Mouse (Mus musculus) common myeloid progenitor, adult 5-6 weeks (primary cell): Measurements from ENCODE around the gene Proca1. TPM values are rescaled to one million over a fixed set of nuclear protein-coding genes. Genes with fewer than 3 reads are reported as not detected.
"Not testable (repeated sequence)": the region's sequence is repeated elsewhere in the genome, so short reads cannot be mapped to it uniquely, and the experiment has no call there.

Source experiments
- ATAC-seq: replicated peaks from 2 replicates; pipeline ENCODE4 v1.8.0; 2016; ENCODE audit warnings: low read depth, mild to moderate bottlenecking, moderate TSS enrichment, inconsistent platforms; ENCODE audit not compliant: poor library complexity, severe bottlenecking
- total RNA-seq: library from RNA; stranded (forward); fragments of 200-1000, 187-1606 nt; gene quantifications from 2 replicates; pipeline ENCODE4 v1.2.3, GENCODE M21; 2017

Gene Proca1
- total RNA-seq, 1 experiment from 2014 or later, result 1.8 TPM

DNA sequence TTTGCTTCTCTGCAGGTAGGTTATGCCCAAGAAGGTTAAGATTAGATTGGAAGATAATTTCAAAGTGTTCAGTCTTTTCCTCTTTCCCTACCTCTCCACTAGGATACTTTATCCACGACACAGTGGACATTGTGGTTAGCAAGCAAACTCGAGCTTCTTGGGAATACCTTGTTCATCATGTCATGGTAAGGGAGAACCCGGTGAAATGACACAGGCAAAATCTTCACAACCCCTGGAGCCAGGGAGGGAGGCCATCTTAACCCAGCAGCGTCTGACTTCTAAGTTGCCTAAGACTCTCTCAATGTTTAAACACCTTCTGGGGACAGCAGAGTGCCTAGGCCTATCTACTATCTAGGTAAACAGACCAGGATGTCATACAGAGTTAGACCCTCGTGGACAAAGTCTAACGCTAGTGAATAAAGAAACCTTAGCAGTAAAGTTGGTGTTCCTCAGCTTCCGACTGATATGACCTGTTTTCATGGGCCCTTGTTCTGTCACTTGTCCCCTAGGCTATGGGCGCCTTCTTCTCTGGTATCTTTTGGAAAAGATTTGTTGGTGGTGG lies 13.7 kb upstream of the Proca1 start:
- ATAC-seq, result no peak

DNA sequence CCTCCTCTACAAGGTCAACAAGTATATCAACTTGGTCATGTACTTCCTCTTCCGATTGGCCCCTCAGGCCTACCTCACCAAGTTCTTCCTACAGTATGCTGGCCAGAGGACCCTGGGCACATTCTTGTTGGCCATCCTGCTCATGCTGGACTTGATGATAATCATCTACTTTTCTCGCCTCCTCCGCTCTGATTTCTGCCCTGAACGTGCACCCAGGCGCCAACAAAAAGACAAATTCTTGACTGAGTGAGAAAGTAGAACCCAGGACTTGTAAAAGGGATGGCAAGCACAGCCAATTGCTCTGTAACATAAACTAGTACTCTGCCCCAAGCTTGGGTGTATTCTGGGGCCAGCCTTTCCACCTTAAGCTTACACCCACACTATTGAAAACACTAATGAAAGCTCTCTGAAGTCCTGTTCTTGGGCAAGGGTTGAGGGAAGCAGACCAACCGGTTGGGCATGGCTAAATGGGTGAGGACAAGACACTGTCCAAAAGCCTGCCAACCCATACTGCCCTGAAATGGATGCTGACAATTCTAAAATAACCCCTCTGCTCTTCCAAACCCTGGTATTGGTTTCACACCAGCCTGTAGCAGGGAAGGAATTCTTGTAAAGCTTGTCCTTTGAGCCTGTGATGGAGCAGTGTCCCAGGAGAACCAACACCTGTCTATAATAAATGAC lies 13.0 kb upstream of the Proca1 start:
- ATAC-seq, result no peak

DNA sequence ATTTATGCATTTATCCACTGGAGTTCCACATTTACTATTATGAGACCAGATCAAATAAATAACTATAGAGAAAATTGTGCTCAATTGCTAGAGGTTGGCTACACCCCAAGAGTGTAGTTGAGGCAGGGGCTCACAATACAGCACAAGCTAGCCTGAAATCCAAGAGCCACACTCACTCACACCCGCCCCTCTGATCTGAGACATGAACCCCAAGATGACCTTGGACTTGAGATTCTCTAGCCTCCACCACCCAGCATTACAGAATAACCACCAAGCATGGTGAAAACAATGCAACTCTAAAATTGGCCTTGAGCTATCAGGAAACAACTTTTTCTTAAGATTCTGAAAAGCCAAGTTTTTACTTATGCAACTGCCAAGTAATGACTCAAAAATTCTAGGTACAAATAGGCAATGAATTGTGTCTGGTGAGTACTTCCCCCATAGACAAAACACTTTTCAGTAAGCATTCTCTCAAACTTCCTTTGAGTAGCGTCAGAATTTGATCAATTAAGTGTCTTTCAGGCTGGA lies 11.3 kb upstream of the Proca1 start:
- no peak for ATAC-seq

DNA sequence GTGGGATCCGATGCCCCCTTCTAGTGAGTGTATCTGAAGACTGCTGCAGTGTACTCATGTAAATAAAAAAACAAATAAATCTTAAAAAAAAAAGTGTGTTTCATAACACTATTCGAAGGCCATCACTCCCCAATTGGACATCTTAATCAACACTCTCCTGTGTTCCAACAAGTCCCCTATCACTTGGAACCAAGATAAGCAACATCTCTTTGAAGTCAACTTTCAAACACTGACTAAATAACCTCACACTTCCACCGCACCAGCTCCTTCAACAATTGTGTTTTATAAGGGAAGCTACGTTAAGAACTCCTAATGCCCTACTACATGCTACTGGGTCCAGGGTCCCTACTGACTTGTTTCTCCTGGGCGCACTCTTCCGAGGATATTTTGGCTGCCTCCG lies 10.7 kb upstream of the Proca1 start:
- no peak for ATAC-seq

DNA sequence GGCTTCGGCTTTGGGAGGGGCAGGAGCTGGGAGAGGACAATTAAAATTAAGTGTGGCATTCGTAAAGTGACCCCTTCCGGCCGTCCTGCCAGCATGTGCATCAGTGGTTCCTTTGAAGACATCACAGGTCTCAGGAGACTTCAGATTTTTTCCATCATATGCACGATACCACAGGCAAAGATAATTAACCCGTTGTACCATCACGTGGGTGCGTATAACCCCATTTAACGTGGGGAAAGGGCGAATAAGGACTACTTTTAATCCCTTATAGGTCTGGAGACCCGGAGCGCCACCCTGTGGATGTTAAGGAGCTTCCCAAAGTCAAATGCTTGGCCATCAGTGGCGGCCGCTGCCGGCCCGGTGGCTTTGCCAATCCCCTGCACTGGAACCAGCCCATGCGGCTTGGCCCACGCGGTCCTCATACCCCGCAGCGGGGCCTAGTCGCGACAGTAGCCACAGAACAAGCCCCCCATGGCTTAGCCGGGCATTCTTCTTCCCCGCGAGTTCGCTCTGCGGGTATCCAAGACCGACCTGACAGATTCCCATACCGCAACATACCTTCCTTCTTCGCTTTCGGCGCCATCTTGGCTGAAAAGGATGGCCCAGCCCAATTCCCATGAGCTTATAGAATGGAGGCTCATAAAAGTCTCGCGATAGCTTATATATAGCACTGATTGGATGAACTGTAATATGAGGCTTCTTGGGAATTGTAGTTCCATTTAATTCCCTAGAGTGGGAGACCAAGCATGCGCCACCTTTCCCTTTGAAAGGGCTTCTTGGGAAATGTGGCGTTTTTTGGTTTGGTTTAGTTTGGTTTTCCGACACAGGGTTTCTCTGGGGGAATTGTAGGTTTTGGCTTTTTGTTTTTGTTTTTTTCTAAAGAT lies 10.0 kb upstream of the Proca1 start, which contains the start of gene Rpl23a:
TSS of gene Rpl23a (minus strand) at position 624 of the 884 bp plus-strand sequence.
- peak; percentile 86 for ATAC-seq

DNA sequence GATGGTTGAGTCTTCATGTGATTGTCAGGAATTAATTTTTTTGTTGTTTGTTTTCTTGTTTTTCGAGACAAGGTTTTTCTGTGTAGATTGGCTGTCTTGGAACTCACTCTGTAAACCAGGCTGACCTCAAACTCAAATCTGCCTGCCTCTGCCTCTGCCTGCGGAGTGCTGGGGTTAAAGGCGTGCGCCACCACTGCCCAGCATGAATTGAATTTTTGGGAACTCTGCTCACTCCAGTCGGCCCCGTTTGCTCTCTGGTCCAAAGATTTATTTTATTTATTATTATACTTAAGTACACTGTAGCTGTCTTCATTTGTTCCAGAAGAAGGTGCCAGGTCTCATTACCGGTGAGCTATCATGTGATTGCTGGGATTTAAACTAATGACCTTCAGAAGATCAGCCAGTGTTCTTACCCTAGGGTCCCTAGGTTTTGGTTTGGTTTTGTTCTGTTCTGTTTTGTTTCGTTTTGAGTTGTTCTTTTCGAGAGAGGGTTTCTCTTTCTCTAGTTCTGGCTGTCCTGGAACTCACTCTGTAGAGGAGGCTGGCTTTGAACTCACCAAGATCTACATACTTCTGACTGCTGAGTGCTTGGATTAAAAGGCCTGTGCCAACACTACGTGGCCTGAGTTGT lies 9.2 kb upstream of the Proca1 start:
- no peak for ATAC-seq

DNA sequence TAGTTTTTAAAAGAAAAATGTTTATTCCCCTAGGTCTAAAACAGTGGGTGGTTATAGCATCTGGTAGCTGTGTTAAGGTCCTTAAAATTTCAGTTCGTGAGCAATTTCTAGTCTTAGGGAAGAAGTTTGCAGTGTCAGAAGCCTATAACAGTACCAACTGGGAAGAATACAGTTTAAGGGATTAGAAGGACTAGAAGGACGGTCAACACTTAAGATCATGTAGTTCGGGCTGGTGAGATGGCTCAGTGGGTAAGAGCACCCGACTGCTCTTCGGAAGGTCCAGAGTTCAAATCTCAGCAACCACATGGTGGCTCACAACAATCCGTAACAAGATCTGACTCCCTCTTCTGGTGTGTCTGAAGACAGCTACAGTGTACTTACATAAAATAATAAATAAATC lies 8.5 kb upstream of the Proca1 start:
- ATAC-seq, result not testable (repeated sequence)

DNA sequence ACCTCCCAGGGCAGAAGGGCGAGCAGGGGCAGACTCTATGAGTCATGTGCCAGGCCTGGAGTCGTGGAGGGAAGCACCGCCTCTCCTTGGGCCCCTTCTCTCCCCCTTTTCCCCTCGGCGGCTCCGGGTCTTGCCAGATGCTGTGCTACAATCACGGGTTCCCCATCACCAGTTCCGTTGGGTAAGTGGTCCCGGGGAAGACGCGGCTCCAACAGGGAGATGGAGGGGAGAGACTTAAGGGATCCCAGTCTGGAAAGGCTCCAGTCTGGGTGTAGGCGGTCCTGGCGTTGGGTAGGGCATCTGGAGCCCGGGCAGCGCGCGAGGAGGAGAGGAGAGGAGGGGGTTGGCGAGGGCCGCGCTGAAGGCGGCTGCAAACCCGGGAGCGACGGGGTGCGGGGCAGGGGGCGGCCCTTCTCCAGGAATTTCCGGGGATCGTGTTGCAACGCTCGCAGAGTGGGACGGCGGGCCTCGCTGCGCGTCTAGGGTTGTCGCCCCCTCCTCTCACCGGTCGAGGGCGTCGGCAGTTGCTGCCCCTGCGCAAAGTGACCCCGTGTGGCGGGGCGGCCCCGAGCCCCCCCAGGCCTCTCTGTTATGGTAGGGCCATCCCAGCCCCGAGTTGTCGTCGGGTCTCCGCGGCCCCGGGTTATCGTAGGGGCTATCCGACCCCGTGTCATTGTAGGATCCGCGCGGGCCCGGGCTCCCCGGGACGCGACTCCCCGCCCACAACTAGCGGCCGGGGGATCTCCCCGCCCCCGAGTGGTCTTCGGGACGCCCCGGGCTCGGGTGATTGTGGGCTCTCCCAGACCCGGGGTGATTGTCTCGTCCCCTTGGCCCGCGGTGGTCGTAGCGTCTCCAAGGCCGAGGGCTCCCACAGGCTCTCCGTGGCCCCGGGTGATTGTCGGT lies 4.6 kb upstream of the Proca1 start, which contains the start of gene Rab34:
TSS of gene Rab34 (plus strand) at position 100 of the 903 bp plus-strand sequence.
- no peak; the same call in 1 of the 2 replicates for ATAC-seq

DNA sequence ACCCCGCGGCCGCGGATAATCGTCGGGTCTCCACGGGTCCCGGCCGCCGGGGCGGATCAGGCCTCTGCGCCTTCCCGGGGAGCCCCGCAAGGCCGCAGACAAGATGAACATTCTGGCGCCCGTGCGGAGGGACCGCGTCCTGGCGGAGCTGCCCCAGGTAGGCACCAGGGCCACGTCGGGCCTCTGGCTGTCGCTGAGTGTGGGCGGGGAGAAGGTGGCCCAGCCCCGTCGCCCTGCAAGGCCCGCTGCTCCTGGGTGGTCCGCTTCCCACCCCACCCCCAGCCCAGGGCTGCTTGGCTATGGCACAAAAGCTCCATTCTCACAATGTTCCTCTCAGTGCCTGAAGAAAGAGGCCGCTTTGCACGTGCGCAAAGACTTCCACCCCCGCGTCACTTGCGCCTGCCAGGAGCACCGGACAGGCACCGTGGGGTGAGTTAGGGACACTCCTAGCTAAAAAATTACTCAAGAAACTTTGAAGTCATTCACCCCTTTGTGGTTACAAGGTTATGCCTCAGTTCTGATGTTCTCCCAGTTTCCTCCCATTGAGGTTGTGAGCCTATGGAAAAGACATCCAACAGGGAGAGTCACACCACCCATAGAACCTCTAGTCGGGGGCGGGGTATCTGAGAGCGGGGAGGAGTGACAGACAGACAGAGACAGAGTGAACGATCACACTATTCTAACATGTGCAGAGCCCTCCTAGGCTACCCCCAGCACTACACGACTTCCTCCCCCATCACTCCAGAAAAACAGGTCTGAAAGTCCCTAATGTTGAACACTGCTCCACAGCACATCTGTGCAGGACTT lies 3.8 kb upstream of the Proca1 start:
- 0 out of 2 replicates have a peak, but pooled peaks have one; percentile 30 for ATAC-seq

DNA sequence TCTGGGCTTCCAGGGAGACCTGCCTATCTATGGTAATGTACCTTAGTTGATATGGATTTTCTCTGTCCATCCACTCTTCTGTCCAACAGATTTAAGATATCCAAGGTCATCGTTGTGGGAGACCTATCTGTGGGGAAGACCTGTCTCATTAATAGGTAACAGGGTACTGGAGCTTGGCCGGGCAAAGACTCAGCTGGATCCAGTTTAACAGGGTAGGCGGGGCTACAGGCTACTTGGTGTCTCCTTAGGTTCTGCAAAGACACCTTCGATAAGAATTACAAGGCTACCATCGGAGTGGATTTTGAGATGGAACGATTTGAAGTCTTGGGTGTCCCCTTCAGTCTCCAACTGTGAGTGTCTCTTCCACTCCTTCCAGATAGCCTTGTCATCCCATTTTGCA lies 3.2 kb upstream of the Proca1 start:
- no peak for ATAC-seq

GRCm38 (mm10) chr11:78194411-78195100 lies 1.4 kb downstream of the Proca1 start:
- ATAC-seq, result peak; percentile 89

GRCm38 (mm10) chr11:78195101-78195863 lies 2.1 kb downstream of the Proca1 start:
- no peak for ATAC-seq

DNA sequence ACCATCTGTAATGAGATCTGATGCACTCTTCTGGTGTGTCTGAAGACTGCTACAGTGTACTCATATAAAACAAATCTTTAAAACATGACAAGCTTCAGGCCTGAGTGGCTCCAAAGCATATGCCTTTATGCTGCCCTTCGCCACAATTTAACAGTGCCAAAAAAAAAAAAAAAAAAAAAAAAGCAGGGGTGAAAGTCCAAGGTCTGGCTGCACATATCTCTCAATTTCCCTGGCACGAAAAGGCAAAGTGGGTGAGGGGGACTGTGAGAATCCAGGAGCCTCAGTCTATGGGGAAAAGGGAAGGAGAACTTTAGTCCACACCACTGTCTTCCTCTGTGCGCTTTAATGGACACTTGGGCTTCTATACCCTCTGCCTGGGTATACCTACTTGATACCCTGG lies 9.2 kb downstream of the Proca1 start:
- no peak for ATAC-seq

- no peak for ATAC-seq
Measured at GRCm38 (mm10) chr11:78204287-78204686, 11.1 kb downstream of the Proca1 start.

DNA sequence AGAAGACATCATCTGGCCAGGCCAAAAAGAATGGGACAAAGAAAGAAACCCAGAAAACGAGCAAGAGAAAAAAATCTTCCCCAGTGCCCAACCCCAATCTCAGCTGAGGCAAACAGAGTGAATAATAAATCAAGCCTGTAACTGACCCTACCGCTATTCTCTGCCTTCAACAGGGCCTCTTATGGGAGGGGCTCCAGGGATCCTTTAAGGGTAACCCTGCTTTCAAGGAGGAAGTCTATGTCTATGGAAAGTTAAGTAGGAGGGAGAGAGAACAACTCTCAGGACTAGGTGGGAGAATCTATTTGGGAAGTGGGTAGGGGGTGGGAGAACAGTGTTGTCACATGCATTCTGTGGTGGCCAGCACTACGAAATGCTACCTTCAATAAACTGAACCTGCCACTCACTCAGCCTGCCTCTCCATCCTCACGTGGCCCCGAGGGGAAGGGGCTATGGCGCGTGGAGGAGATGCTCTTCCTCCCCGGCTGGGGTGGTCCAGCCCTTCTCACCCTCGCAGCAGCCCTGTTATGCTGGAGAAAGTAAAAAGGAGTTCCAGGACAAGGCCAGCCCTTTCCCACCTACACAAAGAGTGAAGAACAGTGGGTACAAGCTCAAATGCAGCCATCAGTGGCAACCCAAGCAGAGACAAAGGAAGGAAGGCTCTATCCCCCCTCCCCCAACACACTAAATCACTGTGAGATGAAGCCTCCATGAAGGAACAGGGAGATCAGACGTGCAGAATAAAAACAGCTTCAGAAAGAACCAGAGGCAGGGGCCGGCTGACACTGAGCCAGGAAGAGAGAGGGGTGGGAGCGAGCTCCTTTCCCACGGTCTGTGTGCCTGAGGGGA lies 12.4 kb downstream of the Proca1 start:
- ATAC-seq, result no peak

DNA sequence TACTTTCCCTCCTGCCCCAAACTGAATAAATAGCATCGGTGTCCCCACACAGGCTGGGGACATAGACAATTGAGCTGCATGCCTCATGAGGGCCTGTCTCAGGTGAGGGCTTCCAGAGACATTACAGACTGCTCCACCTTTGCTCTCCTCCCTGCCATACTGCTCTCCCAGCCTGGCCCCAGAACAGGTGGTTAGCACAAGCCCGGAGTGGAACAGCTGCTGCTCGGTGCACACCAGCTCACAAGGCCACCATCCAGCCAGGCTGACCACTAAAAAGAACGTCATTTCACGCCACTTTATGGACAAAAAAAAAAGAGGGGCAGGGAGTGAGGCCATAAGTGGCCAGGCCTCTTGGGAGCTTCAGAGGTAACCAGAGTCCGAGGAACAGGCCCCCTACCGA lies 14.0 kb downstream of the Proca1 start:
- ATAC-seq, result no peak
